Mouse (Mus musculus): Measurements from ENCODE around the gene Tepsin. TPM values are rescaled to one million over a fixed set of nuclear protein-coding genes. Genes with fewer than 3 reads are reported as not detected.

Gene Tepsin
- polyA plus RNA-seq, 1 experiment from 2014 or later: 22.0 TPM

Small RNA genes lying within 50 kb of the gene (microRNA-seq; reads per million reads assigned to microRNA genes)
- gene Gm25948: not detected

Other genes with a start within 250 kb of the Tepsin start
- 91.7 and 99.3 TPM in 2 replicates for gene Chmp6, start 185.3 kb downstream of the Tepsin start, polyA plus RNA-seq (2016; fragmentation: Nextera tagmentation; extraction: Ambion mirVana)
- 10.6 TPM in 2 replicates for gene Baiap2, start 156.0 kb downstream of the Tepsin start, polyA plus RNA-seq (2016; fragmentation: Nextera tagmentation; extraction: Ambion mirVana)
- 12.6 and 13.5 TPM in 2 replicates for gene Aatk, start 51.6 kb downstream of the Tepsin start, polyA plus RNA-seq (2016; fragmentation: Nextera tagmentation; extraction: Ambion mirVana)
- gene Cep131, start 11.9 kb downstream of the Tepsin start, polyA plus RNA-seq (2016; fragmentation: Nextera tagmentation; extraction: Ambion mirVana): 39.5 and 47.3 TPM in 2 replicates
- gene Ndufaf8, start 197 bp upstream of the Tepsin start, polyA plus RNA-seq (2016; fragmentation: Nextera tagmentation; extraction: Ambion mirVana): 45.8 and 52.7 TPM in 2 replicates
- 121 and 125 TPM in 2 replicates for gene Slc38a10, start 52.6 kb upstream of the Tepsin start, polyA plus RNA-seq (2016; fragmentation: Nextera tagmentation; extraction: Ambion mirVana)
- gene Bahcc1, start 134.2 kb upstream of the Tepsin start, polyA plus RNA-seq (2016; fragmentation: Nextera tagmentation; extraction: Ambion mirVana): 21.9 and 23.8 TPM in 2 replicates
- 3,608 and 3,685 TPM in 2 replicates for gene Actg1, start 249.8 kb upstream of the Tepsin start, polyA plus RNA-seq (2016; fragmentation: Nextera tagmentation; extraction: Ambion mirVana)

All from hindbrain, embryonic 12.5 days (tissue).